Mouse (Mus musculus) adrenal gland, adult 8-10 months (tissue): ENCODE measurements around the gene Olfr544. TPM values are rescaled to one million over a fixed set of nuclear protein-coding genes. Genes with fewer than 3 reads are reported as not detected.
A peak's percentile ranks its signal among the peaks of the same experiment; 100 is the strongest.
"Not testable (repeated sequence)": the region's sequence is repeated elsewhere in the genome, so short reads cannot be mapped to it uniquely, and the experiment has no call there.

Experiments
- DNase-seq: peaks from one replicate; pipeline ENCODE4 v3.0.0; 2022
- total RNA-seq, 4 experiments: library from RNA; stranded (reverse); gene quantifications; 2 replicates each; pipeline ENCODE4 v1.2.4; 2022

Olfr544 gene
- total RNA-seq = not detected

DNA sequence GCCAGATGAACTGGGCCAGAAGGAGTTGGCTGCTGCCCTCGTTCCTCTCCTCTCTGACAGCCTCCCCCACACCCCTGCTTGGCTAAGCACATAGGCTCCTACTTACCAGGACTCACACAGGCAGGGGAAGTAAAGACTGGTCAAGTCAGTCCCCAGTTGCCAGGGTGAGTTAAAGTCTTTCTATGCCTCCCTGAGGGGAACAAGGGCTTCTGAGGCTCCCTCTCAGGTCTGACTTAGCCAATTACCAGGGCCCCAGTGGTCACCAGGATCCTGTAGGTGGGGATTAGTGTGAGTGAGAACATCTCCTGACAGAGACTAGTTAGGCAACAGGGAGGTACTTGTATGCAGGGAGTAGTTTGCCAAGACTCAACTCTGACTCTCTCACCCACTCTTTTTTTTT lies at the start of gene Olfr544:
Olfr544 (minus strand) TSS at position 153 of the 400 bp plus-strand sequence.
- no peak for DNase-seq

- DNase-seq = no peak
These were observed 46.3 kb upstream of the Olfr544 start, which contains the start of gene Olfr547 for GRCm38 (mm10) chr7:102534449-102534848. Olfr547 (plus strand) TSS chr7:102534749.

- no peak for DNase-seq
These were observed 40.9 kb upstream of the Olfr544 start for GRCm38 (mm10) chr7:102529052-102529451.

- DNase-seq = no peak
These were observed 28.9 kb upstream of the Olfr544 start for GRCm38 (mm10) chr7:102517051-102517335.

- DNase-seq = peak; percentile 10
These were observed 28.3 kb upstream of the Olfr544 start for GRCm38 (mm10) chr7:102516261-102517050.

- no peak for DNase-seq
These were observed 26.0 kb upstream of the Olfr544 start for GRCm38 (mm10) chr7:102514144-102514543.

- DNase-seq = peak; percentile 66
These were observed 24.8 kb upstream of the Olfr544 start for GRCm38 (mm10) chr7:102512814-102513435.

DNA sequence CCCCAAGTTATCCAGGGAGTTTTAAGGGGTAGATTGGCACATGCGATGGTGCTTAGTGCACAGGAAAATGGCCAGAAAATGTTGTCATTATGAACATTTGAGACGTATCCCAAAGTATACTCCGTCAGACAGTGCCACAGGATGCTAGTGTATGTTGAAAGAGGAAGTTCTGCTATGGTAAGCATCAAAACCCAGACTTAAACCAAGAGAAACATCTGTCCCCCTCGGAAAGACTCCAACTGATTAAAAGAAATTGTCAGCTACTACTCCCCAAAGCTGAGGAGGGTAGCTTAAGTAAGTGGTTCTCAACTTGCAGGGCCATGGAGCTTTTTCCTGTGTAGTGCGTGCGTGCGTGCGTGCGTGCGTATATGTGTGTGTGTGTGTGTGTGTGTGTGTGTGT lies 23.8 kb upstream of the Olfr544 start:
- no peak for DNase-seq

DNA sequence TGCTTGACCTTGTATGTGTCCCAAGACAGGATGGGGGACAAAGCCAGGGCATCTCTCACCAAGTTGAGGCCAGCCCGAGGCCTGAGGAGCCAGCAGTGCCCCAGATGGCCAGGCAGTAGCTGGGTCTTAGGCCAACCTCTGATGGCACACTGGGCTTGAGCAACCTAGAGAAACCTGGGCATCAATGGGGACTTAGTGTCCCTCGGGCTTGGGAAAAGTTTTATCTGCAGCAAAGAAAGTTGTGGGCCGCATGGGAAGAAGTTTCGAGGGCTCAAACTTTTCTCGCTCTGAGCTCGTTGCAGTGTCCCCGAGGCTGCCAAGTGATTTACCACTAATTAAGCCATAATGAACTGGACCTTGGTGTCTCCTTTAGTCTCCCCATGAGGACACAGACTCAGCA lies 21.6 kb upstream of the Olfr544 start:
- no peak for DNase-seq

DNA sequence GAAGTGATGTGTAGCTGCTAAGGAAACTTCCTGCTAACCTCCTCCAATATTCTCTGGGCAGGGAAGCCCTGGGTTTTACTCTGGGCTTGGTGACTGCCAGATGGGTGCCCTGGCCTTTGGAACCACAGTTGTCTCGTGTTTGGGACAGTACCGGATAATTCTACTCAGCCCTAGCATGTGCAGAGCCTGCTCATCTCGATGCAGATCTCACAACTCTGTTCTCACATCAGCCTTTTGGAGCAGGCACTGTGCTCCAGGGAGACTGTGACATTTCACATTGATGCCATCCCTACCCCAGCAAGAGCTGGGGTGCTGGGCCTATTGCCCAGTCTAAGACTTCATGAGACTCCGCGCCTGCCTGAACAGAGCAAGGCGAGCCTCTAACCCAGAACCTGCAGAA lies 20.6 kb upstream of the Olfr544 start:
- DNase-seq = no peak

DNA sequence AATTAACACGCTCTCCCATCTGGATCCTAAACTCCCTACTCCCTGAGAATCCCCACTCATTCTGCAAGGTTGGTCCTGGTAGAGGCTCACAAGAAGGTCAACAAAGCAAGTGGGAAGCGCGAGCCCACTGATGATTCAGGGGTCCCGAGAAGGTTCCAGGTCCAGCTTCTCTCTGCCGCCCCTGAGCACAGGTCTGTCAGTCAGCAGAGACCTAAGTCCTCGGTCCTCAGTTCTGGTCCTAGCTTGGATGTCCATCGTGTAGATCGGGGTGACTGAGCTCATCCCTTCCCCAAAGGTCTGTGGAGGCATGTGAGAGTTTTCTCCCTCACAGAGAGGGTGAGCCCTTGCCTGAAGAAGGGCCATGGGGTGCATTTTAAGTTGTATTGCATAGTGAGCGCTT lies 20.0 kb upstream of the Olfr544 start:
- no peak for DNase-seq

DNA sequence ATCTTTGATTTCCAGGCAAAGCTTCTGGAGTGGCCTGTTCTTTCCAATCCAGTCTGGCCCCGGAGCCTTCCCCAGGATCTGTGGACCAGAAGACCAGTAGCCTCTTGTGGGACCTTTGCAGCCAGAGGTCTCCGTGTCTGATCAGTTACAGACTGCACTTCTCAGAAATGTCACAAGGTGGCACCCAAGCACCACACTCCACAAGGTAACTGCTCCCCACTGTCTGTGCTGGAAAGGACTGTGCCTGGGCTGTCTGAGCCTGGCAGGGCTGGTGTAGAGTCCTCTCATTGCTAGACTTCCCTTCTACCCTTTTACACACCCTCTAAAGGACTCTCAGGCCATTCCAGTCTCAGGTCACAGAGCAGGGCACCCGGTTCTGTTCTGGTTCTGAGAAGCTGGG lies 18.7 kb upstream of the Olfr544 start:
- peak; percentile 56 for DNase-seq

DNA sequence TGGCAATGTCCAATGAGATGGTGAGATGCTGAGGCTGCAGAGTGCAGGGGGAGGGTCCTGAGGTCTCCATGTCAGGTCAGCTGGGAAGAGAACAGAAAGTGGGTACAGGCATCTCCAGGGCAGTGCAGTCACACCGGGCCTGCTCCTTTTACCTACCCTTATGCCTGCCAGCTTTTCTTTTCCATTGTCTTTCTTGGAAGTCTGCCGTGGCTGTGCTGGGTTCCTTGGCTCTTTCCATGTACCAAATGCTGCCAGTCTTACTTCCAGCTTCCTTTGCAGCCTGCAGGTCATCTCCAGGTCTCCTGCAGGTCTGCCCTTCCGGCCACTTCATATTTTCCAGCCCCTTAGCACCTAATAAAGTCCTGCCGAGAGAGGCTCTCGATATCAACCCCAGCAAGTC lies 13.9 kb upstream of the Olfr544 start:
- DNase-seq = no peak

DNA sequence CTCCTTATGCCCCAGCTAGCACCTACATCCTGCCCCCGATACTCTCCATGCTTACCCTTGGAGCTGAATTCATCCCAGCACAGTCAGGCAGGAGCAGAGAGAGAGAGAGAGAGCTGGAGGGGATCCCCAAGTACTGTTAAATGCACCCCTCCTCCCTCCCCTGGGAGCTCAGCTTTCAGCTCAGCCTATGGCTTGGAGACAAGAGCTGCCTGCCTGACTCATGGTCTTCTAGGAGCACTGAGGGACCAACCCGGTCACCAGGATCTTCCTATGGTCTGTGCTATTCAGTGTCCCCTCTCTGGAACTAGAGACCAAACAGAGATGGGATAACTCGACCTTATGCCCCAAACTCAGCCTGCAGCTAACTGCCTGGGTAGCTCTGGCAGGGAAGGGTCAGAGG lies 11.4 kb upstream of the Olfr544 start, which contains the start of gene Olfr545:
Olfr545 (minus strand) TSS at position 101 of the 400 bp plus-strand sequence.
- DNase-seq = no peak

GRCm38 (mm10) chr7:102494416-102494815 lies 6.3 kb upstream of the Olfr544 start:
- DNase-seq = not testable (repeated sequence)

- DNase-seq = no peak
These were observed 2.0 kb downstream of the Olfr544 start for GRCm38 (mm10) chr7:102486105-102486504.

- not testable (repeated sequence) for DNase-seq
These were observed 3.3 kb downstream of the Olfr544 start for GRCm38 (mm10) chr7:102484766-102485165.

DNA sequence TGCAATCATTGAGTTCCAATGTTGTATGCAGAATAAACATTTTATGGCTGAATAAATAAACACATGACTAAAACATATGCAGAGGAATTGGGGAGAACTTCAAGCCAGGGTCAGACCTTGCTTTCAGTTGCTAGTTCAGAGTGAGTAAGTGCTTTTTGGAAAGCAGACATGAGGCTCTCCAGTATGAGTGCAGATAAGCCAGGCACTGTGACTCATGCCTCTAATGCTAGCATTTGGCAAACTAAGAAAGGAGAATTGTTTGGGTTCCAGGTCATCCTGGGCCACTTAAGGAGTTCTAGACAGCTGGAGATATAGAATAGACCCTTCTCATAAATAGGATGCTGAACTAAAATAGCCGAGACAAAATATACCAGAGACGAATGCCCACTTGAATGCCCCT lies 4.4 kb downstream of the Olfr544 start:
- DNase-seq = no peak

- no peak for DNase-seq
These were observed 6.5 kb downstream of the Olfr544 start, which contains the start of gene Olfr543 for GRCm38 (mm10) chr7:102481579-102481978. Olfr543 (minus strand) TSS chr7:102481679.

DNA sequence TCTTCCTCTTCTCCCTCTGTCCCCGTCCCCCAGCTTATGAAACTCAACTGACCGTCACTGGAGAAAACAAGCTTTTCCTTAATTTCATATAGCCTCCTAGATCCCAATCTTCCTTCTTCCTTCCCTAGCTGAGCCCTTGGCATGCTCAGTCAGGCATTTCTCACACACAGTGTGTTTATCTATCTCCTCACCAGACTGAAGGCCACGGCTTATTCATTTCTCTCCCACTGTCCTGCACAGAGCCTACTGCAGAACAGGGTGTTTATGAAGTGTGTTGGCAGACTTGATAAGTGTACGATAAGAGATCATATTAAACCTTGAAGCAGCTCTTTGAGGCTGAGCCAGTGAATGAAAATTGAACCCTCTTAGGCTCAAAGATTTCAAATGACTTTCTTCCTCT lies 7.3 kb downstream of the Olfr544 start:
- DNase-seq = no peak

- peak; percentile 67 for DNase-seq
These were observed 8.6 kb downstream of the Olfr544 start for GRCm38 (mm10) chr7:102479368-102480078.

- DNase-seq = no peak
These were observed 9.2 kb downstream of the Olfr544 start for GRCm38 (mm10) chr7:102478926-102479325.

DNA sequence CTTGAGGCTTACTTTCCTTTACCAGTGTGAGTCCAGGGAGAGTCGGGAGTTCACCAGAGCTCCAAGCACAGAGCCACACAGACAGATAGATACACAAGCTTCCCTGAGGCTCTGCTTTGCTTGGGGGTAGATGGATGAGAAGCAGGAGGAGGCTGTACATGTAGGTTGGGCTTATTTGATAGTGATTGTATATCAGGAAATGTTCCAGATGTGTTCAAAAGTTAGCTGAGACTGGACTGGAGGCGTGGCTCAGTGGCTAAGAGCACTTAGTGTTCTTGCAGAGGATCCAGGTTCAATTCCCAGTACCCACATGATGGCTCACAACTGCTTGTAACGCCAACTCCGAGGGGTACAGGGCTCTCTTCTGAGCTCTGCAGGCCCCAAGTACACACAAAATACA lies 9.7 kb downstream of the Olfr544 start:
- DNase-seq = no peak
